ENCODE assay signal across 26 mouse cellular contexts in genomic region chr10:115425351-115425750, GRCm38 (mm10). TPM values are rescaled to one million over a fixed set of nuclear protein-coding genes. Genes with fewer than 3 reads are reported as not detected.
DNase-seq lines count a peak whose midpoint lies in the region; ATAC-seq and TF ChIP-seq lines count a peak whose summit lies in the region.
"Had no signal": no experiment of that assay in that cellular context is flagged by ENCODE, and none has a peak within 500 bp of the region (broad histone marks: within the 10 kb centered on the region; RNA-seq: fewer than 3 reads in every experiment).

No protein-coding gene starts in this region.

- no peaks in the 10 kb centered on the region for H3K9me3 ChIP-seq in forebrain, embryonic 14.5 days (replicated peaks; ENCODE audit: control insufficient read depth, low read length)
- H3K9me3 ChIP-seq in forebrain, embryonic 13.5 days (replicated peaks), result no peaks in the 10 kb centered on the region
- no peaks in the 10 kb centered on the region for H3K9me3 ChIP-seq in midbrain, embryonic 11.5 days (ENCODE audit: control insufficient read depth, low read length)
- H3K9me3 ChIP-seq in midbrain, postnatal 0 days (ENCODE audit: low read length), result no peaks in the 10 kb centered on the region
- H3K9me3 ChIP-seq: embryonic facial prominence, embryonic 12.5 days; embryonic facial prominence, embryonic 15.5 days; forebrain, embryonic 10.5 days; forebrain, embryonic 12.5 days had no signal

- H3K4me1 ChIP-seq in forebrain, embryonic 14.5 days (ENCODE audit: control insufficient read depth, insufficient read depth, low read length), result no peaks in the 10 kb centered on the region
- no peaks in the 10 kb centered on the region for H3K4me1 ChIP-seq in forebrain, embryonic 13.5 days
- no peaks in the 10 kb centered on the region for H3K4me1 ChIP-seq in midbrain, embryonic 11.5 days (ENCODE audit: control insufficient read depth, insufficient read depth, low read length)
- H3K4me1 ChIP-seq in midbrain, postnatal 0 days (ENCODE audit: insufficient read depth, low read length), result no peaks in the 10 kb centered on the region
- H3K4me1 ChIP-seq: embryonic facial prominence, embryonic 12.5 days; embryonic facial prominence, embryonic 15.5 days; forebrain, embryonic 10.5 days; forebrain, embryonic 12.5 days had no signal

- TF ChIP-seq CTCF in midbrain, postnatal 0 days (IDR thresholded peaks at IDR 0.05), result no peak
- no peak for TF ChIP-seq CTCF in brain, embryonic 14.5 days (IDR thresholded peaks at IDR 0.05; ENCODE audit: borderline replicate concordance, extremely low read depth, insufficient read depth, insufficient read length)

- no peak overlapping the region for H3K27ac ChIP-seq in forebrain, embryonic 14.5 days (ENCODE audit: low read depth, low read length)
- no peak overlapping the region for H3K27ac ChIP-seq in forebrain, embryonic 13.5 days
- no peak overlapping the region for H3K27ac ChIP-seq in midbrain, embryonic 11.5 days (ENCODE audit: low read depth, low read length)
- H3K27ac ChIP-seq in midbrain, postnatal 0 days (ENCODE audit: low read depth, low read length), result no peak overlapping the region
- H3K27ac ChIP-seq: embryonic facial prominence, embryonic 12.5 days; embryonic facial prominence, embryonic 15.5 days; forebrain, embryonic 10.5 days; forebrain, embryonic 12.5 days had no signal

- peak; percentile 38 for DNase-seq in forebrain, embryonic 14.5 days (ENCODE audit: low spot score)
- DNase-seq in midbrain, embryonic 11.5 days (ENCODE audit: low spot score, missing footprints), result peak; percentile 81
- no peak for DNase-seq in midbrain, postnatal 0 days (ENCODE audit: low spot score)
- DNase-seq in retina, postnatal 1 day, result peak; percentile 37
- DNase-seq in retina, embryonic 14.5 days (ENCODE audit: low spot score), result no peak
- peak; percentile 64 for DNase-seq in brain, embryonic 14.5 days (ENCODE audit: low read depth)
- no peak for DNase-seq in ovary, postnatal 10 days (ENCODE audit: low spot score)
- DNase-seq: adrenal gland, adult 8-10 months; adrenal gland, postnatal 14 days; adrenal gland, postnatal 36 days; cerebellum, adult 11 months; cerebellum, adult 18-20 months; cerebellum, adult 8-10 months; cerebellum, adult 9-11 months; cerebellum, postnatal 14 days; cerebellum, postnatal 36 days; embryo, embryonic 11 days had no signal

- H3K9ac ChIP-seq in forebrain, embryonic 14.5 days (ENCODE audit: low read length), result no peak overlapping the region
- H3K9ac ChIP-seq in forebrain, embryonic 13.5 days, result no peak overlapping the region
- no peak overlapping the region for H3K9ac ChIP-seq in midbrain, embryonic 11.5 days (ENCODE audit: low read length)
- no peak overlapping the region for H3K9ac ChIP-seq in midbrain, postnatal 0 days (replicated peaks; ENCODE audit: low read length, poor library complexity, severe bottlenecking)
- H3K9ac ChIP-seq: embryonic facial prominence, embryonic 12.5 days; embryonic facial prominence, embryonic 15.5 days; forebrain, embryonic 12.5 days had no signal

- no peak for ATAC-seq in forebrain, embryonic 14.5 days
- no peak for ATAC-seq in forebrain, embryonic 13.5 days
- ATAC-seq in midbrain, embryonic 11.5 days (ENCODE audit: low FRiP score), result no peak
- ATAC-seq in midbrain, postnatal 0 days (ENCODE audit: low FRiP score), result no peak
- ATAC-seq: activated CD4-positive, CD25-positive, alpha-beta regulatory T cell, adult 4 months; forebrain, embryonic 16.5 days; Patski had no signal

- no peak overlapping the region for H3K4me2 ChIP-seq in forebrain, embryonic 14.5 days (ENCODE audit: low read length)
- no peak overlapping the region for H3K4me2 ChIP-seq in forebrain, embryonic 13.5 days
- no peak overlapping the region for H3K4me2 ChIP-seq in midbrain, embryonic 11.5 days
- no peak overlapping the region for H3K4me2 ChIP-seq in midbrain, postnatal 0 days (ENCODE audit: low read depth, low read length, poor library complexity, severe bottlenecking)
- H3K4me2 ChIP-seq: embryonic facial prominence, embryonic 12.5 days; embryonic facial prominence, embryonic 15.5 days; forebrain, embryonic 12.5 days had no signal

- H3K4me3 ChIP-seq in forebrain, embryonic 14.5 days (ENCODE audit: low read depth, low read length), result no peak overlapping the region
- H3K4me3 ChIP-seq in forebrain, embryonic 13.5 days, result no peak overlapping the region
- H3K4me3 ChIP-seq in midbrain, embryonic 11.5 days (ENCODE audit: low read depth, low read length), result no peak overlapping the region
- no peak overlapping the region for H3K4me3 ChIP-seq in midbrain, postnatal 0 days (ENCODE audit: low read depth, low read length)
- H3K4me3 ChIP-seq: embryonic facial prominence, embryonic 12.5 days; embryonic facial prominence, embryonic 15.5 days; erythroblast, embryonic 14.5 days; forebrain, embryonic 10.5 days; forebrain, embryonic 12.5 days had no signal

- WGBS in forebrain, embryonic 14.5 days, result 39% methylated on average over 2 of the region's 2 CpGs
- WGBS in forebrain, embryonic 13.5 days, result 51% methylated on average over 2 of the region's 2 CpGs
- WGBS in midbrain, embryonic 11.5 days, result 65% methylated on average over 2 of the region's 2 CpGs
- 58% methylated on average over 2 of the region's 2 CpGs for WGBS in midbrain, postnatal 0 days

- TF ChIP-seq POLR2A in brain, embryonic 14.5 days (IDR thresholded peaks at IDR 0.05; ENCODE audit: borderline replicate concordance, extremely low read depth, insufficient read depth, insufficient read length, poor library complexity, severe bottlenecking), result no peak

- H3K27me3 ChIP-seq in forebrain, embryonic 14.5 days (replicated peaks; ENCODE audit: control insufficient read depth, insufficient read depth, low read length), result no peaks in the 10 kb centered on the region
- H3K27me3 ChIP-seq in forebrain, embryonic 13.5 days, result no peaks in the 10 kb centered on the region
- no peaks in the 10 kb centered on the region for H3K27me3 ChIP-seq in midbrain, embryonic 11.5 days (ENCODE audit: control insufficient read depth, insufficient read depth, low read length)
- H3K27me3 ChIP-seq in midbrain, postnatal 0 days (ENCODE audit: insufficient read depth, low read length), result no peaks in the 10 kb centered on the region
- H3K27me3 ChIP-seq: embryonic facial prominence, embryonic 12.5 days; embryonic facial prominence, embryonic 15.5 days; forebrain, embryonic 12.5 days; Patski had no signal

- peaks cover 68% of the 10 kb centered on the region for H3K36me3 ChIP-seq in forebrain, embryonic 14.5 days (ENCODE audit: control insufficient read depth, insufficient read depth, low read length)
- peaks cover 64% of the 10 kb centered on the region for H3K36me3 ChIP-seq in forebrain, embryonic 13.5 days (ENCODE audit: poor library complexity, severe bottlenecking)
- H3K36me3 ChIP-seq in midbrain, embryonic 11.5 days (ENCODE audit: control insufficient read depth, insufficient read depth, low read length), result peaks cover 12% of the 10 kb centered on the region
- H3K36me3 ChIP-seq in midbrain, postnatal 0 days (ENCODE audit: insufficient read depth, low read length), result peaks cover 26% of the 10 kb centered on the region

RNA-seq across cellular contexts. Expression of gene Zfc3h1, which starts 40.6 kb away (rescaled TPM):
- polyA plus RNA-seq in forebrain, embryonic 14.5 days (2014; fragmentation: Nextera tagmentation; extraction: Ambion mirVana), result 16.8 and 18.6 TPM in 2 replicates
- 17.7 and 20.0 TPM in 2 replicates for polyA plus RNA-seq in forebrain, embryonic 13.5 days (2015; fragmentation: Nextera tagmentation; extraction: Ambion mirVana)
- 21.2 and 25.6 TPM in 2 replicates for polyA plus RNA-seq in midbrain, embryonic 11.5 days (2014; fragmentation: Nextera tagmentation; extraction: Ambion mirVana)
- total RNA-seq in midbrain, postnatal 0 days (2014; rRNA removed), result 43.2 and 50.1 TPM in 2 replicates
- 8.1 and 10.6 TPM in 2 replicates for polyA plus RNA-seq in midbrain, postnatal 0 days (2015; fragmentation: Nextera tagmentation; extraction: Ambion mirVana)
- polyA plus RNA-seq in brain, embryonic 14.5 days (2012; rRNA removed), result 105 and 155 TPM in 2 replicates

RNA-seq across cellular contexts. Expression of gene Thap2, which starts 41.1 kb away (rescaled TPM):
- polyA plus RNA-seq in forebrain, embryonic 14.5 days (2014; fragmentation: Nextera tagmentation; extraction: Ambion mirVana), result 17.9 and 23.5 TPM in 2 replicates
- polyA plus RNA-seq in forebrain, embryonic 13.5 days (2015; fragmentation: Nextera tagmentation; extraction: Ambion mirVana), result 35.6 and 37.1 TPM in 2 replicates
- 23.6 and 24.0 TPM in 2 replicates for polyA plus RNA-seq in midbrain, embryonic 11.5 days (2014; fragmentation: Nextera tagmentation; extraction: Ambion mirVana)
- 10.4 and 12.2 TPM in 2 replicates for total RNA-seq in midbrain, postnatal 0 days (2014; rRNA removed)
- polyA plus RNA-seq in midbrain, postnatal 0 days (2015; fragmentation: Nextera tagmentation; extraction: Ambion mirVana), result 9.1 and 9.9 TPM in 2 replicates
- polyA plus RNA-seq in brain, embryonic 14.5 days (2012; rRNA removed), result 17.7 and 18.8 TPM in 2 replicates

Comparison
In these comparisons a context has a peak if more than half of its experiments do, and no peak if none do; other contexts are left out.
1. DNase-seq: peak in forebrain, embryonic 14.5 days (single experiment), midbrain, embryonic 11.5 days (single experiment), retina, postnatal 1 day (single experiment) and brain, embryonic 14.5 days (single experiment); none in midbrain, postnatal 0 days (single experiment), retina, embryonic 14.5 days (single experiment) and ovary, postnatal 10 days (single experiment).